Mouse (Mus musculus) hindbrain, embryonic 11.5 days (tissue): Measurements from ENCODE around the gene N4bp3. TPM values are rescaled to one million over a fixed set of nuclear protein-coding genes. Genes with fewer than 3 reads are reported as not detected.

ENCODE experiments used
- ATAC-seq: fragments of 200-750 bp; cut with Nextera tagmentation; 2 replicates; pipeline ENCODE4 v1.8.0; 2017; ENCODE audit warnings: mild to moderate bottlenecking, moderate TSS enrichment, moderate library complexity; ENCODE audit not compliant: low FRiP score
- DNase-seq: peaks from one replicate; pipeline ENCODE4 v3.0.0-alpha.2; 2015; ENCODE audit warnings: low spot score
- H3K27ac ChIP-seq: fragments of 300-500 bp; sonication (generic); 2 replicates; pipeline ENCODE4 v1.5.1; 2014; ENCODE audit warnings: mild to moderate bottlenecking, low read depth, low read length
- H3K27me3 ChIP-seq: fragments of 300-500 bp; sonication (generic); 2 replicates; pipeline ENCODE4 v1.6.1; 2014; ENCODE audit warnings: mild to moderate bottlenecking, low read length, moderate library complexity, mixed read lengths; ENCODE audit not compliant: control insufficient read depth, insufficient read depth
- H3K36me3 ChIP-seq: fragments of 300-500 bp; sonication (generic); 2 replicates; pipeline ENCODE4 v1.6.1; 2014; ENCODE audit warnings: mild to moderate bottlenecking, low read length, moderate library complexity, mixed read lengths; ENCODE audit not compliant: control insufficient read depth, insufficient read depth
- H3K4me1 ChIP-seq: fragments of 300-500 bp; sonication (generic); replicated peaks from 2 replicates; pipeline ENCODE4 v1.6.1; 2014; ENCODE audit warnings: low read length, mixed read lengths; ENCODE audit not compliant: control insufficient read depth, insufficient read depth
- H3K4me2 ChIP-seq: fragments of 300-500 bp; sonication (generic); replicated peaks from 2 replicates; pipeline ENCODE4 v1.6.1; 2014; ENCODE audit warnings: mild to moderate bottlenecking, low read depth, low read length
- H3K4me3 ChIP-seq: fragments of 300-500 bp; sonication (generic); 2 replicates; pipeline ENCODE4 v1.5.1; 2014; ENCODE audit warnings: low read depth, low read length
- H3K9ac ChIP-seq: fragments of 300-500 bp; sonication (generic); 2 replicates; pipeline ENCODE4 v1.6.1; 2014; ENCODE audit warnings: low read depth, low read length
- H3K9me3 ChIP-seq: fragments of 300-500 bp; sonication (generic); 2 replicates; pipeline ENCODE4 v1.6.1; 2016; ENCODE audit warnings: low read length; ENCODE audit not compliant: control insufficient read depth
- whole genome bisulfite sequencing: fragments of 180-500 bp; shearing (Covaris S2); extraction: QIAGEN DNeasy Blood & Tissue Kit; methylation state at CpG from one replicate; pipeline ENCODE4 v1.1.7; 2014; 5-methylcytosine and 5-hydroxymethylcytosine counted together
- polyA plus RNA-seq: library from polyadenylated mRNA; unstranded; fragments of >200 nt; fragmentation: Nextera tagmentation; extraction: Ambion mirVana; gene quantifications from 2 replicates; pipeline ENCODE4 v1.2.1, GENCODE M21; 2014

Gene N4bp3
- polyA plus RNA-seq, 1 experiment from 2014 or later = 6.6 TPM

DNA sequence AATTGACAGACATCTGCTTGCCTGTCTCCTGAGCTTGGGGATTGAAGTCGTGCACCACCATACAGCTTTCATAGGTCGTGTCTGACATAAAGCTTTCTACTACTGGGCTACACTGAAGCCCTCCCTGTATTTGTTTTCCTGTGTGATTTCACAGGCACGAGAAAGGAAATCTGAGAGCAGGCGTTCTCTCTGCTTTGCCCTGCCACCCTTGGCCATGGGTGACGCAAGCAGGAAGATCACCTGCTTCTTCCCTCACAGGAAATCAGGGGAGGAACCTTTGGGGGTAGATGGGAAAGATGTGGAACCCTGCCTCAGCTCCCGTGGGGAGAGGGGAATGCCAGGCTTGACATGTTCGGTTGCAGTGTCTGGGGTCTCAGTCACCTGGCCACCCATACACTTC is 7.6 kb upstream of the N4bp3 start:
- Histone ChIP-seq H3K4me1 (no peaks in the 10 kb centered on the region), H3K4me2 (no peak overlapping the region), H3K27ac (no peak overlapping the region), H3K27me3 (no peaks in the 10 kb centered on the region), H3K9ac (no peak overlapping the region), H3K9me3 (no peaks in the 10 kb centered on the region), H3K4me3 (no peak overlapping the region), H3K36me3 (no peaks in the 10 kb centered on the region)
- DNase-seq (no peak), ATAC-seq (no peak)
- WGBS = 74% methylated on average over 7 of the region's 7 CpGs

DNA sequence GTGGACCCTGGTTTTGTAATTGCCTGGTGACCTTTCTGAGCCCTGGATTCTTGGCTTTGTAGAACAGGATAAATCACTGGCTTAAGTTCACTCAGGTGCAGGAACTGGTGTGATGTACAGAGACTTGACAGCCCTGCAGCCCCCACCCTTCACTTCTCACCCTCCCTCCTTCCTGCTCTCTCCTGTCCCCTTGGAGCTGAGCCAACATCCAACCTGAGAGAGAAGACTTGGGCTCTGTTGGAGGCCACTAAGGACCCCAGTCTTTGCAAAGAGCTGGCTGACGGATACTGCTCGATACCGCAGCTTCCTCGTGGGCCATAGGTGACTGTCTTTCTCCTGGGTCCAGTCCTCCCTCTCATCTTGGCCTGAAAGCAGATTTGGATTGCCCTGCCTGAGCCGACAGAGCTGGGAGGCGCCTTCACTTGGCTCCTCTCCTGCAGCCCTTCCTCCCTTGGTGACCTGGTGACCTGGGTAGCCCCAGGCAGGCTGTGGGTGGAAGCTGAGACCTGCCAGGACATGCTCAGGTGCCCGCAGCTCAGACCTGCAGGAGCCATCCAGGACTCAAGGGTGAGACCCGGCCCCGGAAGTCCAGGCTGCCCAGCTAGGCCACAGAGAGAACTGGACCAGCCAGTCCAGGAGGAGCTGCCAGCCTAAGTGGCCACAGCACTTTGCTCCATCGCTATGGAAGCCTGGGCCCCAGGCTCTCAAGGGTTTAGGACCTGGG is 6.3 kb upstream of the N4bp3 start:
- no peak for ATAC-seq

DNA sequence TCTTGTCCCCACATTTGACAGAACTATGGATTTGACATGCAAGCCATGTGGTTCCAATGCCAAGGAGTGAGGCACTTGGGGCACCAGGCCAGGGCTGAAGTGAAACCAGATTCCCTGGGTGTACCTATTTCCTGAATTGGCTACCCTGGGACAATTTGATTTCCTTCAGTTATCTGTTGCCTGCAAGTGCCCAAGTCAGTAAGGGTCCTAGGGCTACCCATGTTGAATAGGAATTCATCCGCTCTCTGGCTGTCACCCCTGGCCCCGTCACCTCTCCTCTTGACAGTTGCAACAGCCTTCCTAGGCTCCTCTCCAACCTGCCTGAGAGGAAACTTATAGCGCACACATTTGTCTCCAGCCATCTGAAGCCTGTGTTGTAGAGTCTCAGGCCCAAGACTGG is 4.2 kb upstream of the N4bp3 start:
- DNase-seq (no peak), ATAC-seq (no peak)
- Histone ChIP-seq H3K4me1 (peaks cover 5% of the 10 kb centered on the region), H3K36me3 (no peaks in the 10 kb centered on the region), H3K27ac (no peak overlapping the region), H3K4me2 (no peak overlapping the region), H3K4me3 (no peak overlapping the region), H3K9me3 (no peaks in the 10 kb centered on the region), H3K27me3 (peaks cover 11% of the 10 kb centered on the region), H3K9ac (no peak overlapping the region)
- 94% methylated on average over 3 of the region's 3 CpGs for WGBS

More for the DNA sequence above, 6.3 kb upstream of the N4bp3 start:
- Histone ChIP-seq H3K9ac (no peak overlapping the region), H3K27me3 (no peaks in the 10 kb centered on the region; the same call in 1 of the 2 replicates), H3K9me3 (no peaks in the 10 kb centered on the region), H3K36me3 (no peaks in the 10 kb centered on the region), H3K4me2 (no peak overlapping the region), H3K4me1 (no peaks in the 10 kb centered on the region), H3K4me3 (no peak overlapping the region), H3K27ac (no peak overlapping the region)
- DNase-seq = no peak
- 85% methylated on average over 10 of the region's 10 CpGs for WGBS

DNA sequence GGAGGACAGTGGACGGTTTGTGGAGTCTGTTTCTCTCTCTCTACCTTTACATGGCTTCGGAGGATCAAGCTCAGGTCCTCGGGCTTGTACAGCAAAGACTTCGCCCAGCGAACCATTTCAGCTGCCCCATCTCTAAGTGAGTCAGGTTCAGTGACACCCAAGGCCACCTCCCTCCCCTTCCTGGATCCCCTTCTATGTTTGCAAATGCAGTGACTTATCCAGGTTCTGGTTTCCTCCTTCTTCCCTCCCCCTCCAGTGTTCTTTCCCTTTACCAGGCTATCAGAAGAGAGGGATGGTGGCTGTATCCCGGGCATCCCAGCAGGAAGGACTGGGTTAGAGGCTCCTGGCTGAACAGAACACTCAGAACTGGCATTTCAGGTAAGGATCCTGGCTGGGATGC is 3.1 kb upstream of the N4bp3 start:
- WGBS = 90% methylated on average over 6 of the region's 6 CpGs
- Histone ChIP-seq H3K9ac (no peak overlapping the region), H3K4me1 (peaks cover 15% of the 10 kb centered on the region), H3K27ac (no peak overlapping the region), H3K36me3 (no peaks in the 10 kb centered on the region), H3K4me3 (no peak overlapping the region), H3K27me3 (peaks cover 13% of the 10 kb centered on the region), H3K4me2 (no peak overlapping the region), H3K9me3 (no peaks in the 10 kb centered on the region)
- no peak for DNase-seq
- ATAC-seq = no peak

DNA sequence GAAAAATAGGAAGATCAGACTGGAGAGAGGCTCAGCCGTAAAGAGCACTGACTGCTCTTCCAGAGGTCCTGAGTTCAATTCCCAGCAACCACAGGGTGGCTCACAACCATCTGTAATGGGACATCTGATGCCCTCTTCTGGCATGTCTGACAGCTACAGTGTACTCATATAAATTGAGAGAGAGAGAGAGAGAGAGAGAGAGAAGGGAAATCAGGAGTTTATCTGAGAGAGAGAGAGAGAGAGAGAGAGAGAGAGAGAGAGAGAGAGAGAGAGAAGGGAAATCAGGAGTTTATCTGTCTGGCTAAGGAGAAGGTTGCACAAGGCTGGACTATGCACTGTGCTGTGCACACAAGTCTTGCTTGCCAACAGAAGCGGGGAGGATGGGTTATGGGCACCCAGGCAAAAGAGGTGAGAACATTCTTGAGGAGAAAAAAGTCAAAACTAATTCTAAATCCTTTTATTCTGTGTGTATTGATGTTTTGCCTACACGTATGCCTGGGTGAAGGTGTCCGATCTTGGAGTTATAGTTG is 2.3 kb upstream of the N4bp3 start:
- H3K4me3 ChIP-seq = no peak overlapping the region
- WGBS = 89% methylated on average over 4 of the region's 4 CpGs
- H3K27me3 ChIP-seq = peaks cover 13% of the 10 kb centered on the region
- H3K4me1 ChIP-seq = peaks cover 19% of the 10 kb centered on the region
- no peaks in the 10 kb centered on the region for H3K9me3 ChIP-seq
- H3K36me3 ChIP-seq = no peaks in the 10 kb centered on the region
- H3K4me2 ChIP-seq = no peak overlapping the region
- no peak for ATAC-seq
- H3K27ac ChIP-seq = no peak overlapping the region
- no peak overlapping the region for H3K9ac ChIP-seq
- no peak for DNase-seq

DNA sequence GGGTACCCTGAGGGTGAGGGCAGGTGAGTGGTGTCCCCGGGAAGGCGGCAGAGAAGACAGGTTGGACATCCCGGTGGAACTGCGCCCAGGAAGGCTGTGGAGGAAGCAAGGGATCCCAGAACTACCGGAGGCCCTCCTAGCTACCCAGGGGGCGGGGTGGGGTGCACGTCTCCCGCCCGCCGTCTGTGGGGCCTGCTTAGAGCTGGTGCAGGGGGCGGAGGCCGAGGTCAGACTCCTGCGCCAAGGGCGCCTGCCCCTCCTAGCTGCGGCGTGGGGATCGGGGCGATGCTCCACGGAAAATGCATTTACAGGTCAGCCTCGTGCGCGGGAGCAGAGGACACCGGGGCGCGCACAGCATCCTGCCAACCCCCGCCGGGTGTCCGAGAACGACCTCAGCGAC is 381 bp downstream of the N4bp3 start:
- no peak overlapping the region for H3K27ac ChIP-seq
- peak overlapping the region; percentile 95 for H3K4me2 ChIP-seq
- no peak for DNase-seq
- H3K4me1 ChIP-seq = peaks cover 19% of the 10 kb centered on the region
- peak overlapping the region; percentile 57 for H3K4me3 ChIP-seq
- peaks cover 13% of the 10 kb centered on the region for H3K27me3 ChIP-seq
- no peaks in the 10 kb centered on the region for H3K36me3 ChIP-seq
- WGBS = 2% methylated on average over 16 of the region's 30 CpGs
- H3K9me3 ChIP-seq = no peaks in the 10 kb centered on the region
- H3K9ac ChIP-seq = peak overlapping the region; percentile 67
- ATAC-seq = peak; percentile 18; the same call in 1 of the 2 replicates

DNA sequence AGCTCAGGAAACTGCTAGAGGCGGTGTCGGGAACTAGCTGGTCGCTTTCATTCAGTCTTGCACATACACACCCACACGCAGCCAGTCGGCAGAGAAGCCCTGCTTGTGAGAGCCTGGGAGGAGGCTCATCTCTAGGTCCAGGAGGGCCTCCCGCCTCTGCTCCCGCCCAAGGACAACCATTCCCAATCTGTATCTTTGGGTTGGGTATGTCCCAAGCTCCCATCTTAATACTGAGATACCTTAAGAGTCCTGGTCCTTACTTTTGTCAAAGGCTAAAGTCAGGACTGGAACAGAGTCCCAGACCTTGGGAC is 798 bp downstream of the N4bp3 start:
- H3K4me1 ChIP-seq = peaks cover 19% of the 10 kb centered on the region
- H3K4me3 ChIP-seq = peak overlapping the region; percentile 57
- DNase-seq (peak; percentile 35), ATAC-seq (no peak)
- H3K27ac ChIP-seq = no peak overlapping the region
- H3K9me3 ChIP-seq = no peaks in the 10 kb centered on the region
- peak overlapping the region; percentile 67 for H3K9ac ChIP-seq
- no peaks in the 10 kb centered on the region for H3K36me3 ChIP-seq
- H3K27me3 ChIP-seq = peaks cover 13% of the 10 kb centered on the region
- peak overlapping the region; percentile 95 for H3K4me2 ChIP-seq
- WGBS = 4% methylated on average over 7 of the region's 7 CpGs

DNA sequence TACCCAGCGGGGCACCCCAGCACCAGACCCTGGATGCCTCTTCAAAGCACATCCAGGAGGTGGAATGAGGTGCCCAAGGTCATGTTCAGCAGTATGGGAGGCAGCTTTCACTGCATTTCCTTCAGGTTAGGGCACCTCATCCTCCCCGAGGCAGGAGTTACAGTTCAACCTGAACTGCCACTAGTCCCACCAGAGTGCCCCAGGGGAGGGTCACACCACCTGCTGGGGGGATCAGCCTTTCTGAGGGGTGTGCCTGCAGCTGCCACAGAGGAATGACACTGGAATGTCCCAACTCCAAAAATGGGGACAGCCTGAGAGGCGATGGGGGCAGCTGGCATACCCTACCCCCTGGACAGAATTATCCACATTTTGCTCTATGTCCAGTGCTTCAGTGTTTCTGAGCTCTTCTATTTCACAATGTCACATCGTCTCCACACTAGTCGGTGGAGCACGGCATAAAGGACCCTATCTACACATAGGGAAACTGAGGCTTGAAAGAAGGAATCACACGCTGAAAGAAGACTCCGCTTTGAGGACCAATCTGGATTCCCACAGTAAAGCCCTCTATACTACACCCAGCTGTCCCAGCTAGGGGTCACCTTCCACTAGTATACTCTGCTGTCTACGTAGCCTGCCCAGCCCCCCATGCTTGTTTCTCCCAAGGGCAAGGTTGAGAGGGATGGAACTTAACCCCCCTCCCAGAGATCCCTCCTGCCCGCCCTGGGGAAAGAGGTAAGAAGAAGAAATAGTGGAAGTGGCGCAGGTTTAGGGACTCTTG is 1.3 kb downstream of the N4bp3 start:
- H3K9ac ChIP-seq = peak overlapping the region; percentile 67; the same call in 1 of the 2 replicates
- no peaks in the 10 kb centered on the region for H3K36me3 ChIP-seq
- H3K4me3 ChIP-seq = peak overlapping the region; percentile 57; the same call in 1 of the 2 replicates
- no peaks in the 10 kb centered on the region for H3K9me3 ChIP-seq
- 0 out of 2 replicates have a peak, but pooled peaks have one; percentile 7 for ATAC-seq
- no peak overlapping the region for H3K27ac ChIP-seq
- no peak for DNase-seq
- H3K27me3 ChIP-seq = peaks cover 13% of the 10 kb centered on the region
- H3K4me2 ChIP-seq = peak overlapping the region; percentile 95
- peaks cover 19% of the 10 kb centered on the region for H3K4me1 ChIP-seq
- 20% methylated on average over 11 of the region's 11 CpGs for WGBS
